Mouse (Mus musculus) cerebellum, adult 2 months (tissue): ENCODE measurements at regions not wholly inside any gene's neighbourhood (a gene's known extent, or its start where the extent isn't known, plus 50 kb on each side); places are given as distances from the start of the nearest gene placed in this dataset.

Experiments used
- CTCF ChIP-seq: fragments of 200-500 bp; IDR thresholded peaks from 2 replicates; pipeline ENCODE4 v1.5.1; 2011; ENCODE audit warnings: low read depth, mild to moderate bottlenecking, control low read depth, low read length, moderate library complexity, borderline replicate concordance; ENCODE audit not compliant: insufficient read depth
- POLR2A ChIP-seq: fragments of 200-500 bp; IDR thresholded peaks from 2 replicates; pipeline ENCODE4 v1.6.1; 2011; ENCODE audit warnings: low read length, control low read depth, borderline replicate concordance; ENCODE audit not compliant: insufficient read depth

DNA sequence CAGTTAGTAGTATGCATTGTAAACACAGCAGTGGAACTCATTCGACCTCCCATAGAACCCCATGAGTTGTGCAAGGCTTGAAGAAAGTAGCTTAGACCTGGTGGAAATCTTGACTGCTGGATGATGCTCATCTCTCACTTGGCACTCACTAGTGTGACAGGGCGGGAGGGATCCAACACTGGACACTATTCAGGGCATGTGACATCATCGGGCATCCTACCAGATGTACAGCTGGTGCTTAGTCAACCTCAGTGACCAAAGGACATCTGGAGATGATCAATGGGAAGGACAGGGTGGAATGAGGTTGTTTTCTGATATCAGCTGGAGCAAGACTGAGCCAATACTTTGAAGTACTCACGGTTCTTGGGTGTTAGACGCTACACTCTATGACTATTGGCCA, 114.9 kb upstream of the Rnaseh2b start:
- TF ChIP-seq CTCF (no peak), POLR2A (no peak)
